Mouse (Mus musculus): Measurements from ENCODE around the gene Ahsa1.

DNA sequence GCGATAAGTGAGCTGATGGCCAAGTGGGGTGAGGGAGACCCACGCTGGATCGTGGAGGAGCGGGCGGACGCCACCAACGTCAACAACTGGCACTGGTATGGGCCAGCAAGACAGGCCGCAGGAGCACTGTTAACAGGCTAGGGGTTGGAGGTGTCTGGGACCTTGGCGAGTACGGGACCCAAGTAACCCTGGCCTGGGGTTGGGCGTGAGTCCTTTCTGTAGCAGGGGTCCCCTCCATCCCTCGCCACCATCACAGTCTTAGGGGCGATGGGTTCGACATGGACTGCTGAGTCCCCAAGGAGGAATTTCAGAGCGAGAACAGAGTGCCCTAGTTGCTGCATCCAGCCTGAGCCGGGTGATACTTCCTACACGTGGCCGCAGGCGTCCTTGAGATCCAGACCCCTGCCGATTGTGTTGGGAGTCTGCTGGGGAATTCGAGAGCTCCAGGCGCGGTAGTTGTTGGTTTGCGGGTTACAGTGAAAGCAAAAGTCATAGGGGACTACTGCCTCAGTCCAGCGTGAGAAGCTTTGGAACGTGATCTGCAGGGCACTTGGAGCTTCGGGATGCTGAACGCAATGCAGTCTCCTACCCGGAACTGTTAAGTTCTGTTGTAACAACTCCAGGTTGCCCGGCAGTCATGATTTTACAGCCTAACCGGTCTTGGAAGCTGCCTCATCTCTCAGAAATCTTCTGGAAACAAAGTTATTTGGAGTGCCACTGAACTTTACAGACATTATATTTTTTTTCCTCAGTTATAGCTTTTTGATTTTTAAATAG is 736 bp downstream of the Ahsa1 start:
- TF ChIP-seq POLR2A (IDR thresholded peaks at IDR 0.05; ENCODE audit: control insufficient read depth, low read depth, low read length) (no peak), CTCF (IDR thresholded peaks at IDR 0.05; ENCODE audit: control insufficient read depth, insufficient read depth, insufficient replicate concordance, low read depth, low read length) (no peak)
